Mouse (Mus musculus) left cerebral cortex, adult 9 months (tissue): ENCODE measurements at regions not wholly inside any gene's neighbourhood (a gene's known extent, or its start where the extent isn't known, plus 50 kb on each side); places are given as distances from the start of the nearest gene placed in this dataset.

Experiments
- DNase-seq, 2 experiments: peaks; one replicate each; pipeline ENCODE4 v3.0.0; 2022; ENCODE audit warnings: low spot score in 2 of 2

DNA sequence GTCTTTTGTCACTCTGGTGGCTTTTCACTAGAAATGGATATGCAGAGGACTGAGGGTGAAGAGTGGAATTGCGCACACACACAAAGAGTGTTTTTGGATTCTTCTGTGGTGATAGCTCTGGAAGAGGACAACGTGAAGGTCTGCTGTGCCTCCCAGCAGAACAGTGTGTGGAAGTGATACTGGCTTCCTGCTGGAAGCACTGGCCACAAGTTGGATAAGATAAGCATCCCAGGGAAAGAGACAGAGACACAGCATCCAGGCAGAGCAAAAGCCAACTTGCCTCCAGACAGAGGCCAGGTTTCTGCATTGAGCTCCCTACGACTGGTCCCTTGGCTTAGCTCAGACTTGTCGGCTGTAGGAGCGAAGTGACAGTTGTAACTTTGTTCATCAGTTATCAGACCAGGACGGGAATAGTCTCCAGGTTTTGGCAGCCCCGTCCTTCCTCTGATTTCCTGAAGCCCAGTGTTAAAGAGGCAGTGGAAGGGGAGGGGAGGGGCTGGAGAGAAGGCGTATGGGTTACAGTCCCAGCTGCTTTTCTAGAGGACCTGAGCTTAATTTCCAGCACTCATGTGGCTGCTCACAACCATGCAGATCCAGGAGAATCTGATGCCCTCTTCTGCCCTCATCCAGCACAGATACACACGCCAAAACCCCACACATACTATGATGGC lies 89.2 kb downstream of the Tmem170b start:
- no peak for DNase-seq

DNA sequence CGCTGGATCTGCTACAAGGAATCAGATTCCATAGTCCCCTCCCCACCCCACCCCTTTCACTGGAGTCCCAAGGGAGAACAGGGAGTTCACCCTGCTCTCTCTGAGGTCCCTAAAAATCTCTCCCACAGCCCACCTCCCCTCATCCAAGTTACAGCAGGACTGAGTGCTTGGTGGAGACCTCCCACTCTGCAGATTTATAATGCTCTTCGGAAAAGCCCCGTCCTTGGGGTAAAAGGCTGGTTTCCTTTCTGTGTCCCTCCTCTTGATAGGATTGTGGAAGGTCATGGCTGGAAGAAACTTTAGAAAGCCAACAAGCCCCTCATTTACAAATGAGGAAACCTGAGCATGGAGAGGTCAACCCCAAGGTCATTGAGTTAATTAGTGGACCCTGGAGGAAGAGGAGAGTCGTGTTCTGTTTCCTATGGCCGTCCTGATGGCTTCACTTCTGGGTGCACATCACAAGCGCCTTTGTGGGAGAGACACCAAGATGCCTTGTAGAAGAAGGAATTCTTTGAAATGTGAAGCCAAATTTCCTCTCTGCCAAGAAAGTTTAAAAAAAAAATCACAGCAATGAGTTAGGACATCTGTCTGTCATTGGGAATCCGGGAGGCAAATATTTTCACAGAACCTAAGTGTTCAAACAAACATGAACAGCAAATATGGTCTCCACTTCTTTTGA lies 91.2 kb downstream of the Tmem170b start:
- no peak for DNase-seq

DNA sequence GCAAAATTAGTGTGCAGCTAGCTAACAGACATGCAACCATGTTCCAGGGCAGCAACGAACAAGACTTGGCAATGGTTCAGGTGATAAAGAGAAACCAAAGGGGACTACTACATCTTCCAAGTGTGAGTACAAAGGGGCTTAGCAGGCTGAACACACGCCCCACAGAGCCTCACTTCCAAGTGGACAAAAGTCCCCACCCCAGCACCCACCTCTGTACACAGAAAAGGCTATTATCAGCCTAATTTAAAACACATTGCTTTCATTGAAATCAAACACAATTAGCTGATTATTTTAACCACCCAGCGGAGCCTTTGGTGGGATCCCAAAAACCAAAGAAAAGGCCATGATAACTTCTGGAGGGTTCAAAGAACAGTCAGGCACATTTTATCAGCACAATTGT lies 95.6 kb downstream of the Tmem170b start:
- DNase-seq = no peak

DNA sequence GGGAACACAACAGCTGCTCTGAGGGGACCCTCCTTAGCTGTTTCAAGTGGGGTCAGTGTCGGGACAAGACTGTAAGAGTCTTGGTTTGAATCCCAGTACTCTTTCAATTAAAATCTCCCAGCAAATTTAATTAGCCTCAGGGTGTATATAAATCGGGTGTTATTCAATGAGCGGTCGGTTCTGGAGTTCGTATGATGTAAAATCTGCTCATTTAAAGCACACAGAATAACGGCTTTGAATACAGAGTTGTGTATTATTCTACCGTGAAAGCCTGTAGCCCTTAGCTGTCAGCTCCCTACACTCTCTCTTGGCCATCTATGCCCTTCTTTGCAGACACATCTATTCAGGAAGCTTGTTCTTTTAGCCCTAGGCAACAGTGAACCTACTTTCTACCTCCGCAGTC lies 96.1 kb downstream of the Tmem170b start:
- DNase-seq = no peak

DNA sequence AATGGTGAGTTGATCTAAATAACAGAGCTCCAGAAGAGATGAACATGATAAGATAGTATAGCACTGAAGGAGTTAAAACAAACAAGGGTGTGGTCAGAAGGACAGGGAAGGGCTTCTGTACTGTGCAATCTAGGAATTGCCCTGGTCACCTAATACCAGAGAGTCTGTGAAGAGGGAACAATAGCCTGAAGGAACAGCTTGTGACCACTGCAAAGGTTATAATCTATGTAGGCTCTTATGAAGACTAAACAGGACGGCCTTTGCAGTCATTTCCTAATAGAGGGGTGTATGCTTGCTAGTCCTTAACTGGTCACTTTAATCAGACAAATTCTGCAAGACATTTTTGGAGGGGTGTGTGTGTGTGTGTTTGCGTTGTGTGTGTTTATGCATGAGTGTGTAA lies 97.5 kb downstream of the Tmem170b start:
- no peak for DNase-seq

DNA sequence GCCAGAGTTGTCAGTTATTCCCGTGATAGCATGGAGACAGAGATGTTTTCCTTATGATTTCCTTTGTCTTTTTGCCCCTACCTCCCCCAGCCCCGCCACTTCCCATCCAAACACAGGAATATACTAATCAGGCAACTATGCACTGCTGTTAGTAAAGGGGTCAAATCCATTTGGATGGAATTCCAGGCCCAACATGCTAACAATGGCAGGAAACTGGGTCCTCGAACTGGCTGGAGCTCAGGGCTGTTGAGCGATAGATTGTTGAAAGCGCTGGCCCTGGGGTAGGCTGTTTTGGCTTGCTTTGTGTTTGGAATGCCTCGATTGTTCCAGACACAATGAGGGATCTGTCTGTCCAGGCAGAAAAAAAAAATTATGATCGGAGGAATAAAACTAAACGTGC lies 97.9 kb downstream of the Tmem170b start:
- DNase-seq = no peak

DNA sequence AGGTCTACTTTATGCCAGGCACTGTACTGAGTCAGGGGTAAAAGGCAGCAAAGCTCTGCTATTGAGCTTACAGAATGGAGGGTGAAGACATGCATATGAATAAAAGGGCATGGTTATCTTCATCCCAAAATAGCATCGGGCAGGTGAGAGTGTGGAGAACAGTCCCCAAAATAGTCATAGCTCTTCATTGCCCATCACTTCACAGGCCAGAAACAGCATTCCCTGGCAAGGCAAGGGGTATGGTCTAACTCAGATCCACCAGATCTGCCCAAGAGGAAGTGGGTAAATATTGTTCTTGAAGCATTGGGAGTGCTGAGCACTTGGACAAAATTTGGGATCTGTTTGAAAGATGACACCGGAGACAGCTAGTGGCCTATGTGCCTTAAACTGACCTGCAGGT lies 99.1 kb downstream of the Tmem170b start:
- no peak for DNase-seq

DNA sequence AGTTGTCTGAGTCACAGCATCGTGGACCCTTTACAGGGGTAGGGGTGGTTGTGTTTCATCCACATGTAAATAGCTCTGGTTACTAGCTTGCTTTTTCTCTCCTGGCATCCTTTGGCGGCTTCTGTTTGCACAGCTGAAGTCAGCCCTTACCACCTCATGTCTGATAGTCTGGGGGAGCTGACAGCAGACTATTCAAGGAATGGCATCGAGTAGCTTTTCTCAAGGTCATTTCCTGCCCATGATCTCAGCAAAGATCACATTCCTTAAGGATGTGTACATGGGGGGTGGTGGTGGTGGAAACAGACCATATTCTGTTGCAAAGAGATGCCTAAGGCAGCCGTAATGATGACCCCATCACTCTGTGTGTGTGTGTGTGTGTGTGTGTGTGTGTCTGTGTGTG lies 99.9 kb downstream of the Tmem170b start:
- no peak for DNase-seq

DNA sequence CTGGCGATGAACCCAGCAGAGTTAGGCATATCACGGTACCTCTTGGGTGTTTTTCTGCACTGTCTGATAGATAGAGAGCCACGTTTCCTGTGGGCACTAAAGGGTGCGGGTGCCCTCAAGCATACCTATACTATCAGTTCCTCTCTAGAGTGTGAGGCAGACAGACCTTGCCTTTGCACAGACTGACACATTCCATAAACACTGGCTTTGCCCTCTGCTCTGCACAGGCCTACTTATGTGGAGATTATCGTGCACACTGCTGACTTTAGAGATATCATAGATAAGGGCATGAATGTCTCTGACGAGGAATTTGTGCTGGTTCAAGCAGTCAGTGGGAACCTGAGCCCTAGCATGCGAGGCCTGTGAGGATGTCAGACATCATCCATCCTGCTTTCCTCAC lies 102.1 kb downstream of the Tmem170b start:
- DNase-seq = no peak

DNA sequence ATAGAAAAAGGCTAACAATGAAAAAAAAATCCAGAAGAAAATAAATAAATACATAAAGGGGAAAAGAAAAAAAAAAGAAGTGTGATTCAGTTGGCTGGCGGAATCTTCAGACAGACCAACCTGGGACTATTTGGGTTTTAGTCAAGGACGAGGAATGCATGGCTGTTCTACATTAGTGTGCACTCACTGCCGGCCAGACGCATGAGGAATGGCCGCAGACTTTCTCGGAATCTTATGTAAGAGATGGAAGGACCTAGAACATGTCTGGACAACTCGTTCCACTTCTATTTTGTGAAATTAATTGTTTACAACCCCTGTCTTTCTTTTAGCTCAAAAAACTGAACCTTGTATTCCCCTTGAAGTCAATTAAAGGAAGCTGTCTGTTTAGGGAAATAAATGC lies 103.4 kb downstream of the Tmem170b start:
- no peak for DNase-seq

DNA sequence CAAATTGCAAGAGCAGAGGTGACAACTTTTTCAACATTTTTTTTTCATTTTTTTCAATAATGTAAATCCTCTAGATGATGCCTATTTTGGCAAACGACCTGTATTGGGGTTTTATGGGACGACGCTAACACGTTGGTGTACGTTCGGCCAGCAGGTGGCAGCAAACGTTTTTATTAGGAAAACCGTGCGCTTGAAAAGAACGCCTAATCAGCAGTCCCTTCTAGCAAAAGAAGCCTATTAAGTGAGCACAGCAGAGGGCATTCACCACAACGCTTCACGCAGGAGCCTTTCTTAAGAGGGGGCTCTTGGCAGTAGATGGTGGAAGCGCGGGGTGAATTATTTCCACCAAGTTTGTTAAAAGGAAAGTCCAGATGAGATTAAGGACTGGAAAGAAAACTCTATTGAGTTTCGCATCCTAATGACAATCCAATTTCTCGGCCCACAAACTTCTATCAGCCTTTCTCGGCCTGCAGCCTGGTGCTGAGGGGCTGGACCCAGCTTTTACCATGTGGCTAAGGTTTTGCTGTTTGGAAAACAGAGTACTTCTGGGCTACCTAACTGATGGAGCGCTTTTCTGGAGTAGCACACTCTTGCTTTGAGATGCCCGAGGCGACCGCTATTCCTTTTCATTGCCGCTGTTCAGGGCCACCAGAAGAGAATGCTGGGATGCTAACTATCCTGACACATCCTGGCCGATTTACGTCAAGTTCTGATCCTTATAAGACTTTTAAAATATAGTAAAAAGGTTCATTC lies 103.9 kb downstream of the Tmem170b start:
- DNase-seq = peak; percentile 49 to 94

DNA sequence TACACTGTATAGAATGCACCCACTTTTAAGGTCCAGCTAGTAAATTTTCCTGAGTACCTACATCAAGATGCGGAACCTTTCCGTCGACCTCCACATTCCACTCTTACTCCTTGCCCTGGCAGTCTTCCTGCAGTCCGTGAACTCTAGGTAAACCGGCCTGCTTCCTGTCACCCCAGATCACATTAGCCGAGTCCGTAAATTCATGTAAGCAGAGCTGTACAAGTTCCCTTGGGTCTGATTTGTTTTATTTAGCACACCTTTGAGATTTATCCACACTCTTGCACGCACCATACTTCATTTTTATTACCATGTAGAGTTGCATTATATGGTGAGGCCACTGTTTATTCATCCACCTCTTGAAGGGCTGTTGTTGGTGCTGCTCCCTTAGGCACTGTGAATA lies 106.9 kb downstream of the Tmem170b start:
- DNase-seq = no peak
